Mouse (Mus musculus) right cerebral cortex, adult 2 months (tissue): ENCODE results near the gene Rhod.
A peak's percentile ranks its signal among the peaks of the same experiment; 100 is the strongest.
"Not testable (repeated sequence)": the region's sequence is repeated elsewhere in the genome, so short reads cannot be mapped to it uniquely, and the experiment has no call there.

Source experiments
- DNase-seq, 2 experiments: peaks; one replicate each; pipeline ENCODE4 v3.0.0; 2021 to 2022; ENCODE audit warnings: low spot score in 2 of 2

The Rhod gene

DNA sequence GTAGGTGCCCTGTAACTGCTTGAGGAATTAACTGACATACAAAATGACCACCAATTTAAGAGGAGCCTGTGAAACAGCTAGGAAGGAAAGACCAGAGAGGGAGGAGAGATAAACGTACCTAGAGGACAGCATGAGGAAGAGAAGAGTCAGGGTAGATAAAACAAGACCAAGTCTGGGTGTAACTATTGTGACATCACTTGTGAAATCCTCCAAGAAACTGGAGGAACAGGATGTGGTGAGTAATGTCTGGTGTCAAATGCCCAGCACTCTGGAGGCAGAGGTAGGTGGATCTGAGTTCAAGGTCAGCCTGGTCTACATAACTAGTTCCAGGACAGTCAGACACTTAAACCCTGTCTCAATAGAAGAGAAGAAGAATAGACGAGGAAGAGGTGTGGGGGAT, 30.2 kb downstream of the Rhod start:
- no peak for DNase-seq

GRCm38 (mm10) chr19:4404840-4405239, 34.4 kb downstream of the Rhod start:
- no peak for DNase-seq

- no peak for DNase-seq
These were observed 40.3 kb downstream of the Rhod start for GRCm38 (mm10) chr19:4398959-4399358.

- no peak for DNase-seq
These were observed 40.6 kb downstream of the Rhod start for GRCm38 (mm10) chr19:4398630-4398948.

DNA sequence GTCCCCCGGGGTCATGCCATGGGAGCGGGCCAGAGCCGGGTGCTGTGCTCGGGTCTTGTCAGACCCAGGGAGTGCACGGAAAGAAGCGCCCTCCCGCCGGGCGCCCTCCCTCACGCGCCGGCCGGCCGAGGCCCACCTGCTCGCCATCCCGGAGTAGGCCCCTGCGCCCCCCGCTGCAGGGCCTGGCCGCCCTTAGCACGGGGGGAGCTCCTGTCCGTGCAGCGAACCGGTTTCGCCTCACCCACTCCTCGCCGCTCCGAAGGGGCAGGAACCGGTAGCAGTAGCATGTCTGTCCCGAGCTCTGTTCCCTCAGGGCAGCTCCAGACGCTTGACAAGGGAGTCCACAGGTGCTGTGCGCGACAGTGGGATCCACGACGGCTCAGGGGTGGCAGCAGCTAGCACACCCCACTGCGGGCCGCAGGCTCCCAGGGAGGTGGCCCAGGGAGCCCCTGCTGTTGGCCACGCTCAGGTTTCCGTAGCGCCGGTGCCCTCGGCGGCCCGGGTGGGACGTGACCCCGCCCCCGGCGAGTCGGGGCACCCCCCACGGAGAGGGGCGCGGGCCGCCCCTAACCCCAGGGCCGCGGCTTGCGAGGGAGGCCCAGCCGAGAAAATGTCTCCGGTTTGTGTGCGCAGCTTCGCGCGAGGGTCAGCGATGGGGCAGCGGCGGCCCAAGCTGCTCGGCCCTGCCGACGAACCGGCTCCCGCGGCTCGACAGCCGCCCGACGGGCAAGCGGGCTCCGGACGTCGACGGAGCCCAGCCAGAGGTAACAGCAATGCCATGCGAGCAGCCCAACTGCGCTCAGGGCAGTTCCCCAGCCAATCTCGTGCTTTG, 41.2 kb downstream of the Rhod start, which contains the start of gene Kdm2a:
Kdm2a (minus strand) TSS at position 488 of the 832 bp plus-strand sequence.
- DNase-seq: peak; percentile 37 to 40

DNA sequence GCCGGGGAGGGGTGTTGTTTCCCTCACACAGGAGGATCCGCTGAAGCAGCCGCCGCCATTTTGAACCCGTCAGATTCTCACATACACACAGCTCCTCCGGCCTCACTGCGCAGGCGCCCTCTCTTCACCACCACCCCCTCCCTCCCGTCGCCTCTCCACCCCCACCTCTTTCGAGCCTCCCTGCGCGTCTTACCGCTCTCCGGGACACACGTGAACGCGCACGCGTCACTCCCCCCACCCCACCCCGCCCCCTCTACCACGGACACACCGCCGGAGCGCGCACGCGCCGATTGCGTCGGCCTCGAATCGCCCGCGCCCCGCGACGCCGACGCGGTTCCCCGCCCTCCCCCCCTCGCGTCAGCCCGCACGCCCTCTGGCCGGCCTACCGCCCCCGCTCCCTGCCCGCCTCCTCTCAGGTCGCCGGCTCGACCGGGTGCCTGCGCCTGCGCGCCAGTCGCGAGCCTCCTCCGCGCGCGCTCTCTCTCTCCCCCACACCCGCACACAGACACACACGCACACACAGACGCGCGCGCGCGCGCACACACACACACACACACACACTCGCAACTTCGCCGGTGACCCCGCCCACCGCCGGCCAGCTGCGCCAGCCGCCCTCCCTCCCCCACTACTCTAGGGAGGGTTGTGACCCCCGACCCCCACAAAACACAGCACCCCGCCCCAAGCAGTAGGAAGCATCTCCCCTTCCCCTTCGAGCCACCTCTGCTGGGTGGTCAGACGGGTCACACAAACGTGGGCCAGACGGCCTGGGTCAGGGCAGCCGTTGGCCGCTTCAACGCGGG, 42.0 kb downstream of the Rhod start:
- DNase-seq: peak; percentile 93 to 94

DNA sequence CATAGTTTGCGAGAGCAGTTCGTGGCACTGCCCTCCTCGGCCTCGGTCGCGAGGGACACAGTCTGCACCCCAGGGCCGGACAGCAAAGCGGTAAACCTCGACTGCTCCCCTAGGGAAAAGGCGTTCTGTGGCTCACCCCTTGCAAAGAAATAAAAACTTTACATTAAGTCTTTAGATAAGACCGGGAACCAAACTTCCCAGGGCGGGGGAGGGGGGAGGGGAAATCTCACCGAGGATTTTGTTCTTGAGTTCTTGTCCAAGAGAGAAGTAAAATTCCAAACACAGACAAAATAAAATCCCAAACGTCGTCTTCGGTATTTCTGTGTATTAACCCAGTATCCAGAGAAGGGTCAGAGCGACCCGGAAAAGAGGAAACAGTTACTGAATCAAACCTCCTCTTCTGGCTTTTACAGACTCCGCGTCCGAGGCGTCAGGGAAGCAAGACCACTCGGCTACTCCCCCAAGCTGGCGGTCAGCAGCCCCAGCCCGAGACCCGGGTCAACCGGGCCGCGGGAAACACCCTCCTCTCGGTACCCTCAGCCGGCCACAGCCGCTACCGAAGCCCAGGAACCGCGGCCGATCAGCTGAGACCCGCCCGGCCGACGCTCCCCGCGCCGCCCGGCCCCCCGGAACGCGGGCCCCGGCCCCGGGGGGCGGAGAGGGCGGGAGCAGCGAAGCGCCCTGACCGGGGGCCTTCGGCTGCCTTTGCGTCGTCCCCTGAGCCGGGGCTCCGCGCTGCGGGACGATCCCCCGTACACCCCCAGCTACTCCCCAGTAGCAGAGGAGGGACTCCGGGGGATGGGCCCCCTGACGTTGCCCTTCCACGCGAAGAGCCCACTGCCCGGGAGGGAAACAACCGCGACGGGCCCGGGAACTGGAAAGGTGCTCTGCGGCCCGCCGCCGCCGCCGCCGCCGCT, 42.9 kb downstream of the Rhod start:
- DNase-seq: peak in 1 of 2 experiments; percentile 28

GRCm38 (mm10) chr19:4387276-4387675, 52.0 kb downstream of the Rhod start:
- no peak for DNase-seq

GRCm38 (mm10) chr19:4385026-4385425, 54.2 kb downstream of the Rhod start:
- DNase-seq: no peak

DNA sequence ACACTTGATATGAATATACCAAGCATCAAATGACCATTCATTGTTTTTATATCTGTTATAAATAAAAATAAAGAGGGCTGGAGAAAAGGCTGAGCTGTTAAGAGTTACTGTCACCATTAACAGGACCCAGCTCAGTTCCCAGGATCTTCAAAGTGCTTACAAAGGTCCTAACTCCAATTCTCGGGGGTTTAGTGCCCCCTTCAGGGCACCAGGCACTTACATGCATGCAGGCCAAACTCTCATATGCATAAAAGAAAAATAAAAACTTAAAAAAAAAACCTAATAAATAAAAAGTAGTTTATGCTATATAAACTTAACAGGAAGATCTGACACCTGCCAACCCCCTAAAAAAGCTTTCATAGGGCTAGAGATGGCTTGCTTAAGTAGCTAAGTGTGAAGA, 54.9 kb downstream of the Rhod start:
- no peak for DNase-seq

GRCm38 (mm10) chr19:4383306-4383705, 55.9 kb downstream of the Rhod start:
- DNase-seq: no peak

GRCm38 (mm10) chr19:4382303-4382702, 56.9 kb downstream of the Rhod start:
- not testable (repeated sequence) for DNase-seq
